Mouse (Mus musculus) heart, postnatal 0 days (tissue): ENCODE results near the gene Gli2.

Experiments
- CTCF ChIP-seq: IDR thresholded peaks from 2 replicates; pipeline ENCODE4 v1.5.1; 2016; ENCODE audit warnings: antibody characterized with exemption, control low read depth, low read depth
- EP300 ChIP-seq: IDR thresholded peaks from 2 replicates; pipeline ENCODE4 v1.6.1; 2016; ENCODE audit warnings: antibody characterized with exemption, low read depth

DNA sequence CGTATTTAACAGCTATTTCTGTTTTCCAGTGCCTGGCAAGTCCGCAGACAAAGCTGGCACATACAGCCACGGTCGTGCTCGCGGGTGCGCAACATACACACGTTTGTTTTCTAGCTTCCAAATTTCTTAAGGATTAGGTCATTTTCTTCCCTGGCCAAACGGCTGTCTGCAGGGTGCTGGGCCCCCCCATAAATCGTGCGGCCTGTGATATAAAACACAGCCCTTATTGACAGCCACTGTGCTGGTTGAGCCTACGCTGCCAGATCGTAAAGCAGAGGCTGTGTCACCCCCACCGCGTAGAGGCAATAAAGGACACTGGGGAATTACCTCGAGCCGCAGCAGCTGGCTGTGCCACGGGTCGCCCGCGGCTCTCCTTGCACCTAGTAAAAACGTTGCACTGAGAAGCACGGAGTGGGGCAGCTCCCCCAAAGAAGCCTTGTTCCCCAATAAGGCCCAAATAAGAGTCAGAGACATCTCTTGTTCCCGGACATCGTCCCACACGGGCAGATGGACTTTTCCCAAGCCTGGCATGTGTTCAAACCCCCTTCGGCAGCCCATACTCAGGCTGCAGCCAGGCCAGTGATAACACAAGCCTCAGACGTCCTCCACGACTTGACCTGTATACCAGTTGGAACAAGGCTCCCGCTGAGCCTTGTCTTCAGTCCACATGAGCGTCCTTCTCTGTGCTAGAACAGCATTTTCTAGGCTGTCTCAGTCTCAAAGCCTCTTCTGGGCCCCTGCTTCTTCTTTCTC lies 227.8 kb downstream of the Gli2 start:
- TF ChIP-seq EP300 (no peak), CTCF (no peak)
